Mouse (Mus musculus): ENCODE results near the gene Tnni1.

GRCm38 (mm10) chr1:135839065-135839464 lies 59.8 kb downstream of the Tnni1 start:
- no peak for TF ChIP-seq CTCF (IDR thresholded peaks at IDR 0.05; ENCODE audit: insufficient read depth, low read length)
- TF ChIP-seq POLR2A (IDR thresholded peaks at IDR 0.05; ENCODE audit: borderline replicate concordance, extremely low read depth, low read depth, low read length): no peak

Data from lung, adult 2 months (tissue).